In the genomic region with DNA sequence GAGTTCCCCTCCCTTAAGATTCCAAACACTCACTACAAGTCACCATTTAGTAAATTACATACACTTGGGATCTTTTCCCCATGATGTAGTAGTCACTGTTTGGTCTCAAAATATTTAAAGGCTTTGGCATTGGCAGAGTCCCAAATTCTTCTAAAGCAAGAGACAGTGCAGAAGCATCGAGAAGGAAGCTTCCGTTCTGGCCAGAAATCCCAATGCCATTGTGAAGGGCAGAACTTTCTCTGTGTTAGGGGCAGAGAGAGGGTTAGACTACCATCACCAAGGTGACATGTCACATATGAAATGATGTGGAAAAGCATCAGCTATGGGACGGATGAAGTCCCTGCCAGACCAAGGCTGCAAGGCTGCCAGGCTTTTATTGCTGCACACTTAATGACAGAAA, we compare ENCODE assay signal across 21 mouse cellular contexts. TPM values are rescaled to one million over a fixed set of nuclear protein-coding genes. Genes with fewer than 3 reads are reported as not detected.
DNase-seq lines count a peak whose midpoint lies in the region; ATAC-seq and TF ChIP-seq lines count a peak whose summit lies in the region.
"Had no signal": no experiment of that assay in that cellular context is flagged by ENCODE, and none has a peak within 500 bp of the region (broad histone marks: within the 10 kb centered on the region; RNA-seq: fewer than 3 reads in every experiment).

No protein-coding gene starts in this region.

- H3K9me3 ChIP-seq in lung, embryonic 14.5 days (ENCODE audit: low read depth, low read length) = no peaks in the 10 kb centered on the region
- 0 out of 2 replicates have a peak, but pooled peaks cover 3% of the 10 kb centered on the region for H3K9me3 ChIP-seq in midbrain, embryonic 10.5 days (replicated peaks)
- H3K9me3 ChIP-seq: embryonic facial prominence, embryonic 15.5 days; forebrain, embryonic 10.5 days; heart, embryonic 13.5 days; hindbrain, embryonic 12.5 days; intestine, embryonic 15.5 days had no signal

- DNase-seq in adrenal gland, adult 2 months = peak; percentile 67
- DNase-seq in adrenal gland, postnatal 25 days = no peak
- peak; percentile 53 for DNase-seq in lung, embryonic 14.5 days
- DNase-seq in lung, postnatal 25 days (ENCODE audit: low spot score) = no peak
- DNase-seq in adrenal gland, adult 8-10 months = peak; percentile 63
- no peak for DNase-seq in B cell, adult 2 months
- no peak for DNase-seq in midbrain, embryonic 10.5 days (ENCODE audit: low spot score)
- DNase-seq: cerebellum, adult 18-20 months; cerebellum, adult 9-11 months; embryo, embryonic 11 days; gastrocnemius, adult 2 months; gastrocnemius, postnatal 25 days; heart, postnatal 4 days had no signal

- H3K27ac ChIP-seq in lung, embryonic 14.5 days (ENCODE audit: low read depth) = no peak overlapping the region
- no peak overlapping the region for H3K27ac ChIP-seq in midbrain, embryonic 10.5 days (replicated peaks)
- H3K27ac ChIP-seq: embryonic facial prominence, embryonic 15.5 days; forebrain, embryonic 10.5 days; gastrocnemius, adult 2 months; heart, embryonic 13.5 days; hindbrain, embryonic 12.5 days; intestine, embryonic 15.5 days had no signal

- no peaks in the 10 kb centered on the region for H3K36me3 ChIP-seq in lung, embryonic 14.5 days (ENCODE audit: insufficient read depth)
- peaks cover 13% of the 10 kb centered on the region for H3K36me3 ChIP-seq in midbrain, embryonic 10.5 days
- H3K36me3 ChIP-seq: hindbrain, embryonic 12.5 days; intestine, embryonic 15.5 days had no signal

- H3K27me3 ChIP-seq in lung, embryonic 14.5 days (ENCODE audit: insufficient read depth, low read length) = no peaks in the 10 kb centered on the region
- no peaks in the 10 kb centered on the region for H3K27me3 ChIP-seq in midbrain, embryonic 10.5 days (ENCODE audit: low read depth, poor library complexity, severe bottlenecking)
- H3K27me3 ChIP-seq: CH12.LX; embryonic facial prominence, embryonic 15.5 days; heart, embryonic 13.5 days; hindbrain, embryonic 12.5 days; intestine, embryonic 15.5 days had no signal

- no peak; the same call in 1 of the 2 replicates for ATAC-seq in lung, embryonic 14.5 days (ENCODE audit: insufficient read depth)
- ATAC-seq: forebrain, embryonic 14.5 days; intestine, embryonic 15.5 days had no signal

- H3K4me2 ChIP-seq in lung, embryonic 14.5 days = no peak overlapping the region
- H3K4me2 ChIP-seq: embryonic facial prominence, embryonic 15.5 days; heart, embryonic 13.5 days; hindbrain, embryonic 12.5 days; intestine, embryonic 15.5 days had no signal

- H3K9ac ChIP-seq in lung, embryonic 14.5 days = no peak overlapping the region
- H3K9ac ChIP-seq: embryonic facial prominence, embryonic 15.5 days; heart, embryonic 13.5 days; hindbrain, embryonic 12.5 days; intestine, embryonic 15.5 days had no signal

- TF ChIP-seq CTCF in lung, embryonic 14.5 days (IDR thresholded peaks at IDR 0.05; ENCODE audit: low read depth) = no peak

- no peaks in the 10 kb centered on the region for H3K4me1 ChIP-seq in lung, embryonic 14.5 days (ENCODE audit: insufficient read depth)
- no peaks in the 10 kb centered on the region for H3K4me1 ChIP-seq in midbrain, embryonic 10.5 days
- H3K4me1 ChIP-seq: embryonic facial prominence, embryonic 15.5 days; hindbrain, embryonic 12.5 days; intestine, embryonic 15.5 days had no signal

- H3K4me3 ChIP-seq in lung, embryonic 14.5 days (ENCODE audit: low read depth, low read length) = no peak overlapping the region
- no peak overlapping the region for H3K4me3 ChIP-seq in midbrain, embryonic 10.5 days
- H3K4me3 ChIP-seq: embryonic facial prominence, embryonic 15.5 days; erythroblast, embryonic 14.5 days; forebrain, embryonic 10.5 days; gastrocnemius, adult 2 months; heart, embryonic 13.5 days; hindbrain, embryonic 12.5 days; intestine, embryonic 15.5 days had no signal

- 61% methylated on average over 3 of the region's 3 CpGs for WGBS in lung, embryonic 14.5 days
- WGBS in midbrain, embryonic 10.5 days = 93% methylated on average over 3 of the region's 3 CpGs

RNA-seq across cellular contexts. Expression of a gene that starts 49.0 kb away (rescaled TPM):
- total RNA-seq in adrenal gland, adult 2 months (2021) = 100 to 1,000 TPM; 390 to 447 TPM
- polyA plus RNA-seq in adrenal gland, adult 2 months (2012; rRNA removed) = 28.6 and 38.8 TPM in 2 replicates
- 263 and 329 TPM in 2 replicates for total RNA-seq in adrenal gland, postnatal 25 days (2021)
- polyA plus RNA-seq in lung, embryonic 14.5 days (2014; fragmentation: Nextera tagmentation; extraction: Ambion mirVana) = 96.4 and 103 TPM in 2 replicates
- total RNA-seq in adrenal gland, adult 8-10 months (2022) = 100 to 1,000 TPM; 203 to 420 (median 336) TPM
- 102 and 114 TPM in 2 replicates for polyA plus RNA-seq in midbrain, embryonic 10.5 days (2016; fragmentation: Nextera tagmentation; extraction: Ambion mirVana)

Comparison
In these comparisons a context has a peak if more than half of its experiments do, and no peak if none do; other contexts are left out.
1. DNase-seq: peak in adrenal gland, adult 2 months (single experiment), lung, embryonic 14.5 days (single experiment) and adrenal gland, adult 8-10 months (single experiment); none in adrenal gland, postnatal 25 days (single experiment), lung, postnatal 25 days (single experiment), B cell, adult 2 months (0 of 2) and midbrain, embryonic 10.5 days (single experiment).